Mouse (Mus musculus) heart, embryonic 16.5 days (tissue): Measurements from ENCODE around the gene Otop1. TPM values are rescaled to one million over a fixed set of nuclear protein-coding genes. Genes with fewer than 3 reads are reported as not detected.

ENCODE experiments used
- ATAC-seq: fragments of 200-750 bp; cut with Nextera tagmentation; replicated peaks from 2 replicates; pipeline ENCODE4 v1.8.0; 2017; ENCODE audit warnings: moderate number of reproducible peaks; ENCODE audit not compliant: insufficient read depth, low FRiP score; ENCODE audit errors: extremely low read depth
- H3K27ac ChIP-seq: fragments of 300-500 bp; sonication (generic); 2 replicates; pipeline ENCODE4 v1.5.1; 2014; ENCODE audit warnings: mild to moderate bottlenecking, low read length, control low read depth, moderate library complexity
- H3K27me3 ChIP-seq: fragments of 300-500 bp; sonication (generic); 2 replicates; pipeline ENCODE4 v1.6.1; 2014; ENCODE audit warnings: low read length, mixed read lengths; ENCODE audit not compliant: control insufficient read depth, insufficient read depth
- H3K36me3 ChIP-seq: fragments of 300-500 bp; sonication (generic); 2 replicates; pipeline ENCODE4 v1.6.1; 2014; ENCODE audit not compliant: control insufficient read depth, insufficient read depth
- H3K4me1 ChIP-seq: fragments of 300-500 bp; sonication (generic); 2 replicates; pipeline ENCODE4 v1.6.1; 2014; ENCODE audit warnings: low read length, mixed read lengths; ENCODE audit not compliant: control insufficient read depth, insufficient read depth
- H3K4me2 ChIP-seq: fragments of 300-500 bp; sonication (generic); 2 replicates; pipeline ENCODE4 v1.6.1; 2014; ENCODE audit warnings: low read depth, mild to moderate bottlenecking, control low read depth, low read length
- H3K4me3 ChIP-seq: fragments of 300-500 bp; sonication (generic); 2 replicates; pipeline ENCODE4 v1.5.1; 2014; ENCODE audit warnings: mild to moderate bottlenecking, control low read depth, low read length
- H3K9ac ChIP-seq: fragments of 300-500 bp; sonication (generic); 2 replicates; pipeline ENCODE4 v1.6.1; 2014; ENCODE audit warnings: low read length, control low read depth
- H3K9me3 ChIP-seq: fragments of 300-500 bp; sonication (generic); replicated peaks from 2 replicates; pipeline ENCODE4 v1.6.1; 2016; ENCODE audit warnings: low read length; ENCODE audit not compliant: control insufficient read depth
- WGBS: fragments of 180-500 bp; shearing (Covaris S2); extraction: QIAGEN DNeasy Blood & Tissue Kit; methylation state at CpG from one replicate; pipeline ENCODE4 v1.1.7; 2014; 5-methylcytosine and 5-hydroxymethylcytosine counted together
- polyA plus RNA-seq: library from polyadenylated mRNA; unstranded; fragments of >200 nt; fragmentation: Nextera tagmentation; extraction: Ambion mirVana; gene quantifications from 2 replicates; pipeline ENCODE4 v1.2.1, GENCODE M21; 2015

Gene Otop1
- polyA plus RNA-seq, 1 experiment from 2014 or later, result not detected

DNA sequence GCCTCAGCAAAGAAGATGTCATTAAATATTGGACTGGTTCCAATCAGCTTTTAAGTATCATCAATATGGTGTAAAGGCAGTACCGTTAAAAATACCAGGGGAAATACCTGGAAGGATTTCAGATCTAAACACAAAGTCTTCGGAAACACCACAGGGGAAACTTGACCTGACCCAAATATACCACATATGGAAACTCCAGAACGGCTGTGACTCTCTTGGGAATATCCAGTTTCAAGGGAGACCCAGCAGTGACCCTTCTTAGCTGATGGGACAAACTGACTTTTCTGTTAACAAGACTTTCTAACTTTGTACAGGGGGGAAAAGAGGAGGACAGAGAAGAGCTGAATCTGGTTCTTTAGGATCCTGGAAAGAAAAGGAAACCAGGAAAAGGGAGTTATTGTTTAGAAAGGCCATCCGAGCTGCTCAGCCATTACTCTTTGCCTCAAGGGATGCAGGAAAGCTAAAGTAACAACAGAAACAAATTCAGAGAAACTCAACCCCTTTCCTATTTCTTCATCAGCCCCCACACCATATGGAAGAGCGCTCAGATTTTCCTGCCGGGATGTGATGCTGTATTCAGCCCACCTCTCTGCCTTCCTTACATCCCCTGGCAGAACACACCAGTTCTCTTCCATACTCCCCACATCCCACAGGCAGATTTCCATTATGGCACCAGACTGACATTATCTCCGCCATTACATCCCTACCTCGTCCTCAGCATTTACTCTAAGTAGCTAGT, 17.6 kb upstream of the Otop1 start:
- Histone ChIP-seq H3K27ac (no peak overlapping the region), H3K4me1 (peaks cover 5% of the 10 kb centered on the region), H3K4me3 (no peak overlapping the region), H3K4me2 (no peak overlapping the region), H3K9me3 (no peaks in the 10 kb centered on the region), H3K36me3 (peaks cover 13% of the 10 kb centered on the region; the same call in 1 of the 2 replicates), H3K9ac (no peak overlapping the region), H3K27me3 (0 out of 2 replicates have a peak, but pooled peaks cover 2% of the 10 kb centered on the region)
- WGBS, result 69% methylated on average over 8 of the region's 8 CpGs
- ATAC-seq, result no peak

GRCm38 (mm10) chr5:38258773-38259146, 17.0 kb upstream of the Otop1 start:
- ATAC-seq, result no peak
- WGBS, result 83% methylated on average over 5 of the region's 5 CpGs
- H3K4me1 ChIP-seq, result peaks cover 5% of the 10 kb centered on the region
- H3K9me3 ChIP-seq, result no peaks in the 10 kb centered on the region
- no peak overlapping the region for H3K27ac ChIP-seq
- H3K4me3 ChIP-seq, result no peak overlapping the region
- peaks cover 16% of the 10 kb centered on the region; the same call in 1 of the 2 replicates for H3K36me3 ChIP-seq
- H3K27me3 ChIP-seq, result 0 out of 2 replicates have a peak, but pooled peaks cover 2% of the 10 kb centered on the region
- no peak overlapping the region for H3K4me2 ChIP-seq
- H3K9ac ChIP-seq, result no peak overlapping the region

DNA sequence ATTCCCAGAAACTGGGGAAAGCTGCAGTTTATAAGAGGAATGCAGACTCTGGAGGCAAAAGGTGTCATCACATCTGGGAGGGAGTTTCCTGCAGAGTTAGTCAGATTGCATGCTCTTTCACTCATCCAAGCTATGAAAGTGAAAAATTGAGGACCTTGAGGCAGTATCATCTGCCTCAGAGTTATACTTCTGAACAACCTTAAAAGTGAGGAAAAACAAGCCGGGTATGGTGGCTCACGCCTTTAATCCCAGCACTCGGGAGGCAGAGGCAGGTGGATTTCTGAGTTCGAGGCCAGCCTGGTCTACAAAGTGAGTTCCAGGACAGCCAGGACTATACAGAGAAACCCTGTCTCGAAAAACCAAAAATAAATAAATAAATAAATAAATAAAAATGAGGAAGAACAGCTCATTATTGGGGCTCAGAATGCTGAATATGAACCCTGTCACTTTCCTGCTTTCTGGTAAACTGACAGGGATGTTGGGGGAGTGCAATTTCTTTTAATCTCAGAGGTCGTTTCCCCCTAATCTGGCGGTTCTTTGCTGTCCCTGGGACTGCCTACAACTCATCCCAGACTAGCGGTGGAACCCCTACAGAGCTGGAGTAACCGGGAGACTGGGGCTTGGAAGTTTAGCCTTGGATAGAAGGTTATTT, 16.2 kb upstream of the Otop1 start:
- no peak for ATAC-seq
- Histone ChIP-seq H3K9ac (peak overlapping the region; percentile 78), H3K4me1 (peaks cover 5% of the 10 kb centered on the region), H3K27me3 (0 out of 2 replicates have a peak, but pooled peaks cover 2% of the 10 kb centered on the region), H3K9me3 (no peaks in the 10 kb centered on the region), H3K4me2 (peak overlapping the region; percentile 93), H3K4me3 (peak overlapping the region; percentile 77), H3K27ac (peak overlapping the region; percentile 91), H3K36me3 (peaks cover 22% of the 10 kb centered on the region)
- WGBS, result 40% methylated on average over 9 of the region's 9 CpGs

- peak within 1 kb of the TSS; percentile 77 for H3K4me3 ChIP-seq
- H3K9me3 ChIP-seq, result no peaks in the 10 kb centered on the region
- peak; percentile 61; the same call in 1 of the 2 replicates for ATAC-seq
- peak within 1 kb of the TSS; percentile 93 for H3K4me2 ChIP-seq
- peak within 1 kb of the TSS; percentile 78 for H3K9ac ChIP-seq
- peaks cover 5% of the 10 kb centered on the region for H3K4me1 ChIP-seq
- H3K27ac ChIP-seq, result peak within 1 kb of the TSS; percentile 91
- peaks cover 28% of the 10 kb centered on the region for H3K36me3 ChIP-seq
- WGBS, result under 1% methylated on average over 40 of the region's 40 CpGs
- H3K27me3 ChIP-seq, result 0 out of 2 replicates have a peak, but pooled peaks cover 2% of the 10 kb centered on the region
Observed at GRCm38 (mm10) chr5:38260107-38260682, 15.6 kb upstream of the Otop1 start, which contains the start of gene Tmem128. TSS of gene Tmem128 (plus strand) at chr5:38260185.

DNA sequence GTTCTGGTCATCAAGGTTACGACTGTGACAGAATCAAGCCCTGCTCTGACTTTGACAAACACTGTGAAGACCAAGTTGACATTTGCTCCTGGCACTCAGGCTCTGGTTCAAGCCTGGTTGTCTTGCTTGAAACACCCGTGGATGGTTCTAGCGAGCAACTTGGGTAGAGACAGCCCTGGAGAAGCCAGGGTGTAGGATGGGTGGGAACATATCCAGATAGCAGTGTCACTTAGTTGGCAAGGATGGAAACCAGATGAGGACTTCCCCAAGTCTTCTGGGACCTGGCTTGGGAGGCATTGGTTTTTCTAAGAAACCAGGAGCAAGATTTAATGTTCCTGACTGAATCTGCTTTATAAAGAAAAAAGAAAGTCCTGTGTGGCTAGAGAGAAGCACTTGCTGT, 4.8 kb upstream of the Otop1 start:
- H3K9ac ChIP-seq, result no peak overlapping the region
- no peak overlapping the region for H3K27ac ChIP-seq
- WGBS, result 84% methylated on average over 3 of the region's 3 CpGs
- peaks cover 24% of the 10 kb centered on the region for H3K36me3 ChIP-seq
- H3K27me3 ChIP-seq, result peaks cover 16% of the 10 kb centered on the region
- no peaks in the 10 kb centered on the region for H3K9me3 ChIP-seq
- H3K4me3 ChIP-seq, result no peak overlapping the region
- no peak overlapping the region for H3K4me2 ChIP-seq
- H3K4me1 ChIP-seq, result no peaks in the 10 kb centered on the region
- ATAC-seq, result no peak

DNA sequence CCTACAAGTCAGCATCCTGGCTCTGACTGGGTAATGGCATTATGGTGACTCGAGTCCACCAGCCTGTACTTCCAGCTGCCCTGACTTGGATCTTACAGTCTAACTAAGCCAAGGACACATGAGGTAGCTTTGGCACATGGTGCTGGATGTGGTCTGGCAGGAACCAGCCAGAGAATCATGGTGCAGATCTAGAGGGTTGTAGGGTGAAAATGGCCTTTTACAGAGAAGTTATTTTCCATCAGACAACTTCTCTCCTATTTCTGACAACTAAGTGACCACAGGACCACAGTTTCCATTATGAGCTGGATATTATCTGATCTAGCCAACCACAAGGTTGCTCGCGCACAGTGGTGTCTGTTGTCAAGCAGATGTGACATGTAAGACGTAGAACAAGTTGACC, 1.9 kb upstream of the Otop1 start:
- peaks cover 6% of the 10 kb centered on the region for H3K36me3 ChIP-seq
- no peaks in the 10 kb centered on the region for H3K4me1 ChIP-seq
- H3K4me2 ChIP-seq, result no peak overlapping the region
- H3K4me3 ChIP-seq, result no peak overlapping the region
- ATAC-seq, result no peak
- peaks cover 42% of the 10 kb centered on the region for H3K27me3 ChIP-seq
- WGBS, result 69% methylated on average over 4 of the region's 4 CpGs
- H3K9me3 ChIP-seq, result no peaks in the 10 kb centered on the region
- H3K9ac ChIP-seq, result no peak overlapping the region
- H3K27ac ChIP-seq, result no peak overlapping the region

DNA sequence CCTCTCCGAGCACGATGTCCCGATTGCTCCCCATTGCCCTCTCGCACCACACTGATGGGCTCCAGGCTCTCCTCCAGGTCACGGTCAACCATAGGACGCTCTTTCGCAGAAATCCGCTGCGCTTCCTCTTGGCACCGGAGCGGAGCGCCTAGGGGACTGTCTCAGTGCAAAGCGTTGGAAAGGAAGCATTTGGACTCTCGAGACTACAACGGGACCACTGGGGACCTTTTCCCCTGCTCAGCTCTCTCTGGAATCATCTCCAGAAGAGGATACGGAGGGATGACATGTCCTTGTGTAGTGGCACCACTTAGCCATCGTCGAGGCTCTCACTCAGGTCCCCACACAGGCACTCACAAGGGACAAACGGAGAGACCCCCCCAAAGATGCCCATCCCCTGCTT, 679 bp downstream of the Otop1 start:
- Histone ChIP-seq H3K9ac (no peak overlapping the region), H3K27ac (no peak overlapping the region), H3K9me3 (no peaks in the 10 kb centered on the region), H3K4me1 (no peaks in the 10 kb centered on the region), H3K36me3 (no peaks in the 10 kb centered on the region), H3K4me2 (peak overlapping the region; percentile 3; the same call in 1 of the 2 replicates), H3K4me3 (no peak overlapping the region), H3K27me3 (peaks cover 50% of the 10 kb centered on the region)
- WGBS, result 2% methylated on average over 19 of the region's 19 CpGs
- no peak for ATAC-seq

- Histone ChIP-seq H3K27ac (no peak overlapping the region), H3K4me2 (peak overlapping the region; percentile 25), H3K27me3 (peaks cover 50% of the 10 kb centered on the region), H3K36me3 (no peaks in the 10 kb centered on the region), H3K4me1 (no peaks in the 10 kb centered on the region), H3K9me3 (no peaks in the 10 kb centered on the region), H3K4me3 (peak overlapping the region; percentile 22; the same call in 1 of the 2 replicates), H3K9ac (no peak overlapping the region)
- no peak for ATAC-seq
- 2% methylated on average over 63 of the region's 65 CpGs for WGBS
Observed at GRCm38 (mm10) chr5:38277098-38277866, 1.5 kb downstream of the Otop1 start.
